ENCODE assay signal across 8 mouse cellular contexts in the genomic region with DNA sequence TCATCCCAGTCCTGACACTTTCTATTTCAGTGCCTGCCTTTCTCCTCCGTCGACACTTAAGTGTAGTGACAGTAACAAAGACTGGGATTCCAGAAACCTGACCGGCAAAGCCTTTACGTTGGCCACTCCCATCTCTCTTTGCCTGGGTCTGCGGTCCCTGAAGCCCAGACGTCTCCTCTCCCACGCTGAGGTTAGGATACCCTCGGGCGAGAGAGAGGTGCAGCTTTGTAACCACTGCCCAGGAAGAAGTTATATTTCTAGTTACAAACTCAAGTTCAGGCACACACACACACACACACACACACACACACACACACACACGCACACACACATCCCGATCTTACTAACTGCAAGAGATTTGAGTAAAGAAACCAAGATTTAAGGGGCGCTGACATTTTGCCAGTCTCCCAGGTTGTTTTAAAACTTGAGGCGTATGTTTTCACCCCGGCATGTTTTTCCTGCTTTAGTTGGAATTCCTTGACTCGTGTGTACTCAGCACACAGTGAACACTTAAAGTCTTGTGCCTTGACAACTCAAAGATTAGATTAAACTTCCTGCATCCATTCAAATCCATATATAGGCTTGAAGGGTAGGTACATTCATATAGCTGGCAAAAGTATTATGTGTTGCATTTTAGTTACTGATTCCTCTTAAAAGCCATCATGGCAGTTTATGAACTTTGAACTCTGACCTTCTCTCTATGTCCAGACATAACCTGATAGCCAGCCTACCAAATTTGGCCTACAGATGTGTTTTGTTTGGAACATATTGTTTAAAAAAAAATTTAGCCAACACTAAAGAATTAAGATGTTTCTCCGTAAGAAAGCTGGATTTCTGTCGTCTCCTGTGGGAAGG. TPM values are rescaled to one million over a fixed set of nuclear protein-coding genes. Genes with fewer than 3 reads are reported as not detected.
DNase-seq lines count a peak whose midpoint lies in the region; ATAC-seq and TF ChIP-seq lines count a peak whose summit lies in the region.

No protein-coding gene starts in this region.

- H3K36me3 ChIP-seq in heart, embryonic 15.5 days = no peaks in the 10 kb centered on the region
- H3K36me3 ChIP-seq in ES-E14 (ENCODE audit: control insufficient read depth, insufficient read depth, low read length, poor library complexity, severe bottlenecking) = no peaks in the 10 kb centered on the region
- H3K36me3 ChIP-seq in forebrain, postnatal 0 days (ENCODE audit: insufficient read depth) = no peaks in the 10 kb centered on the region

- peak overlapping the region; percentile 98 for H3K9ac ChIP-seq in heart, embryonic 15.5 days
- H3K9ac ChIP-seq in ES-E14 (ENCODE audit: insufficient read depth, low read depth, low read length, poor library complexity, severe bottlenecking) = peak overlapping the region; percentile 66
- peak overlapping the region; percentile 60 for H3K9ac ChIP-seq in forebrain, postnatal 0 days

- no peaks in the 10 kb centered on the region for H3K9me3 ChIP-seq in heart, embryonic 15.5 days (replicated peaks)
- H3K9me3 ChIP-seq in ES-E14 (ENCODE audit: control insufficient read depth, insufficient read depth, low read depth, low read length) = no peaks in the 10 kb centered on the region
- no peaks in the 10 kb centered on the region for H3K9me3 ChIP-seq in forebrain, postnatal 0 days (ENCODE audit: low read length)

- H3K4me1 ChIP-seq in heart, embryonic 15.5 days (replicated peaks) = peaks cover 29% of the 10 kb centered on the region
- H3K4me1 ChIP-seq in ES-E14 (ENCODE audit: control insufficient read depth in 2 of 2, insufficient read depth in 2 of 2, low read length in 2 of 2, poor library complexity in 1 of 2) = no peaks in the 10 kb centered on the region
- 0 out of 2 replicates have a peak, but pooled peaks cover 5% of the 10 kb centered on the region for H3K4me1 ChIP-seq in forebrain, postnatal 0 days (ENCODE audit: insufficient read depth)

- in situ Hi-C loops in ES-E14 (cut with MboI; ENCODE audit: low sequenced_read_pairs in 2 of 2, unreplicated experiment in 2 of 2) = no loop called here

- peak overlapping the region; percentile 99 for H3K27ac ChIP-seq in heart, embryonic 15.5 days
- H3K27ac ChIP-seq in ES-E14 (ENCODE audit: insufficient read depth, low read depth, low read length, poor library complexity, severe bottlenecking) = no peak overlapping the region
- H3K27ac ChIP-seq in forebrain, postnatal 0 days (ENCODE audit: low read depth, low read length) = peak overlapping the region; percentile 67

- no peak for TF ChIP-seq CTCF in forebrain, postnatal 0 days (IDR thresholded peaks at IDR 0.05; ENCODE audit: low read depth)

- DNase-seq in heart, postnatal 10 days = no peak
- DNase-seq in ES-E14 (ENCODE audit: low read depth, low spot score) = no peak
- DNase-seq in forebrain, postnatal 0 days = peak; percentile 33
- no peak for DNase-seq in ovary, postnatal 36 days (ENCODE audit: low spot score)
- DNase-seq in retina, postnatal 1 day = no peak
- DNase-seq in kidney, adult 18-20 months = no peak

- H3K4me3 ChIP-seq in heart, embryonic 15.5 days = peak overlapping the region; percentile 82
- H3K4me3 ChIP-seq in ES-E14 (ENCODE audit: insufficient read depth in 1 of 2, low read depth in 1 of 2, low read length in 2 of 2, poor library complexity in 1 of 2, severe bottlenecking in 1 of 2) = peak overlapping the region; percentile 59 to 60
- peak overlapping the region; percentile 66 for H3K4me3 ChIP-seq in forebrain, postnatal 0 days (ENCODE audit: low read depth, low read length)

- no peak for ATAC-seq in heart, embryonic 15.5 days (replicated peaks; ENCODE audit: insufficient number of reproducible peaks, insufficient read depth, low FRiP score, low read depth)
- ATAC-seq in forebrain, postnatal 0 days = no peak; the same call in 1 of the 2 replicates
- peak; percentile 17; the same call in 1 of the 2 replicates for ATAC-seq in megakaryocyte, adult 5-6 weeks (ENCODE audit: poor library complexity, severe bottlenecking)

- H3K4me2 ChIP-seq in heart, embryonic 15.5 days = peak overlapping the region; percentile 58
- H3K4me2 ChIP-seq in forebrain, postnatal 0 days (ENCODE audit: low read depth) = peak overlapping the region; percentile 85

- no peaks in the 10 kb centered on the region for H3K27me3 ChIP-seq in heart, embryonic 15.5 days
- H3K27me3 ChIP-seq in forebrain, postnatal 0 days (ENCODE audit: insufficient read depth, low read length) = no peaks in the 10 kb centered on the region

- WGBS in heart, embryonic 15.5 days = 11% methylated on average over 17 of the region's 17 CpGs
- whole genome bisulfite sequencing in forebrain, postnatal 0 days = 25% methylated on average over 17 of the region's 17 CpGs

- intact Hi-C loops in heart, postnatal 10 days (cut with DNase I) = no loop called here

TF ChIP-seq in ES-E14, 5 proteins besides CTCF, POLR2A, EP300 and RAD21:
- TF ChIP-seq CHD2 (IDR thresholded peaks at IDR 0.05; ENCODE audit: low read depth, low read length) (no peak), HCFC1 (IDR thresholded peaks at IDR 0.05; ENCODE audit: borderline replicate concordance, insufficient read depth, low read length) (no peak), ZC3H11A (IDR thresholded peaks at IDR 0.05; ENCODE audit: borderline replicate concordance, low read depth, low read length) (no peak), ZNF384 (IDR thresholded peaks at IDR 0.05; ENCODE audit: low read depth, low read length) (no peak), MAFK (IDR thresholded peaks at IDR 0.05; ENCODE audit: insufficient read depth, low read depth, low read length) (no peak)
TF ChIP-seq in ES-E14: peak in this region for 0.

RNA-seq across cellular contexts. Expression of a gene that starts 0.6 kb away (rescaled TPM):
- polyA plus RNA-seq in heart, embryonic 15.5 days (2015; fragmentation: Nextera tagmentation; extraction: Ambion mirVana) = 36.1 and 36.5 TPM in 2 replicates
- 10 to 100 TPM; 58.3 to 65.7 TPM for total RNA-seq in heart, postnatal 10 days (2021)
- total RNA-seq in ES-E14 (2012; rRNA removed) = 0.48 and 1.0 TPM in 2 replicates
- total RNA-seq in forebrain, postnatal 0 days (2014; rRNA removed) = 7.7 and 9.6 TPM in 2 replicates
- polyA plus RNA-seq in forebrain, postnatal 0 days (2015; fragmentation: Nextera tagmentation; extraction: Ambion mirVana) = 1.8 and 2.4 TPM in 2 replicates
- 20.4 and 21.4 TPM in 2 replicates for total RNA-seq in megakaryocyte, adult 5-6 weeks (2015)
- total RNA-seq in megakaryocyte, adult 5-6 weeks (2017) = 10.0 and 14.6 TPM in 2 replicates

RNA-seq across cellular contexts. Expression of a gene that starts 28.4 kb away (rescaled TPM):
- polyA plus RNA-seq in heart, embryonic 15.5 days (2015; fragmentation: Nextera tagmentation; extraction: Ambion mirVana) = 21.9 and 24.9 TPM in 2 replicates
- total RNA-seq in heart, postnatal 10 days (2021) = 10 to 100 TPM; 10.1 to 13.0 TPM
- total RNA-seq in ES-E14 (2012; rRNA removed) = 6.0 and 6.7 TPM in 2 replicates
- total RNA-seq in forebrain, postnatal 0 days (2014; rRNA removed) = 25.0 and 32.9 TPM in 2 replicates
- 26.6 and 27.3 TPM in 2 replicates for polyA plus RNA-seq in forebrain, postnatal 0 days (2015; fragmentation: Nextera tagmentation; extraction: Ambion mirVana)
- total RNA-seq in megakaryocyte, adult 5-6 weeks (2015) = 12.2 and 20.8 TPM in 2 replicates
- 21.4 and 26.2 TPM in 2 replicates for total RNA-seq in megakaryocyte, adult 5-6 weeks (2017)
